Comparison of ENCODE assay signal across 8 mouse cellular contexts in the genomic region with DNA sequence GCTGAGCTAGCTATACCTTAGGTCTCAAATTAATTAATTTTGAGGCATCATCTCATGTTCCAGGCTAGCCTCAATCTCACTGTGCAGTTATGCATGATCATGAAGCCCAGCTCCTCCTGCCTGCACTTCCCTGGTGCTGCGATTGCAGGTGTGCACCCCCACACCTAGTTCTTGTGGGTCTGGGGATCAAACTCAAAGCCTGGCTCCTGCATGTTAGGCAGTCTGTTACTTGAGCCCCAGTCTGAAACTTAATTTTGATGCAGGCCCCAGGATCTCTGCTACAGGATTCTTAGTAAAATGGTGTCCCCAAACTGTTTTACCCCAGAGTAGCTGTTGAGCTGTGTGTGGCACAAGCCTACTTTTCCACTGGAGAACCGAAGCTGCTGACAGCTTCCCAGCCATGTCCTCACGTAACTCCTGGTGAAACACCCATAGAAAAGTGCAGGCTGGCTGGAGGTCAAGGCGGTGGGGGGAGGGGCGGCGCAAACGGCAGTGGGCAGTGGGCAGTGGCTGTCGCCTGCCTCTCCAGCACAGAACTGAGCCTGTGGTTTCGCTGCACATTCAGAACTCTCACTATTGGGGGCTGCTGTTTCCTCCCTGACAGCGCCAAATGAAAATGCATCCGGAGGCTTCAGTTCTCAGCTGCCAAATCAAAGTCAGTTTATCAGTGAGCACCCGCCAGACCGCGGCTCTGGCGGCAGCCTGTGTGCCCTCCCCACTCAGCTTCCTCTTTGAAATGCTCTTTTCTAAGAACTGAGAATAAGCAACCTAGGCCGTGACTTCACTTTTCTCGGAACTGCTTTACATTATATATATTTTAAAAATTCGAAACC. TPM values are rescaled to one million over a fixed set of nuclear protein-coding genes. Genes with fewer than 3 reads are reported as not detected.
DNase-seq lines count a peak whose midpoint lies in the region; ATAC-seq lines count a peak whose summit lies in the region.

No protein-coding gene starts in this region.

- H3K27ac ChIP-seq in forebrain, embryonic 14.5 days (ENCODE audit: low read depth, low read length): no peak overlapping the region
- no peak overlapping the region for H3K27ac ChIP-seq in liver, embryonic 16.5 days (ENCODE audit: low read length)

- no peak overlapping the region for H3K4me3 ChIP-seq in forebrain, embryonic 14.5 days (ENCODE audit: low read depth, low read length)
- peak overlapping the region; percentile 31 for H3K4me3 ChIP-seq in liver, embryonic 16.5 days (ENCODE audit: low read depth, low read length)

- WGBS in forebrain, embryonic 14.5 days: 40% methylated on average over 18 of the region's 18 CpGs
- 5% methylated on average over 18 of the region's 18 CpGs for WGBS in liver, embryonic 16.5 days (ENCODE audit: insufficient replicate concordance)

- ATAC-seq in forebrain, embryonic 14.5 days: peak; percentile 52; the same call in 1 of the 2 replicates
- ATAC-seq in liver, embryonic 16.5 days (ENCODE audit: low read depth): peak; percentile 30; the same call in 1 of the 2 replicates
- no peak for ATAC-seq in cerebellum, adult (ENCODE audit: insufficient number of reproducible peaks, low FRiP score, low TSS enrichment)

- no peaks in the 10 kb centered on the region for H3K4me1 ChIP-seq in forebrain, embryonic 14.5 days (ENCODE audit: control insufficient read depth, insufficient read depth, low read length)
- H3K4me1 ChIP-seq in liver, embryonic 16.5 days (ENCODE audit: control insufficient read depth, low read depth, low read length): peaks cover 8% of the 10 kb centered on the region

- H3K9ac ChIP-seq in forebrain, embryonic 14.5 days (ENCODE audit: low read length): 0 out of 2 replicates have a peak overlapping the region, but pooled peaks have one; percentile 21
- peak overlapping the region; percentile 39; the same call in 1 of the 2 replicates for H3K9ac ChIP-seq in liver, embryonic 16.5 days (ENCODE audit: low read depth, low read length)

- H3K27me3 ChIP-seq in forebrain, embryonic 14.5 days (replicated peaks; ENCODE audit: control insufficient read depth, insufficient read depth, low read length): no peaks in the 10 kb centered on the region
- H3K27me3 ChIP-seq in liver, embryonic 16.5 days (ENCODE audit: control insufficient read depth, insufficient read depth, low read depth, low read length): no peaks in the 10 kb centered on the region

- peak overlapping the region; percentile 28; the same call in 1 of the 2 replicates for H3K4me2 ChIP-seq in forebrain, embryonic 14.5 days (ENCODE audit: low read length)
- H3K4me2 ChIP-seq in liver, embryonic 16.5 days (ENCODE audit: low read depth, low read length): peak overlapping the region; percentile 50

- no peaks in the 10 kb centered on the region for H3K36me3 ChIP-seq in forebrain, embryonic 14.5 days (ENCODE audit: control insufficient read depth, insufficient read depth, low read length)
- H3K36me3 ChIP-seq in liver, embryonic 16.5 days (ENCODE audit: control insufficient read depth, insufficient read depth): no peaks in the 10 kb centered on the region

- H3K9me3 ChIP-seq in forebrain, embryonic 14.5 days (replicated peaks; ENCODE audit: control insufficient read depth, low read length): no peaks in the 10 kb centered on the region
- H3K9me3 ChIP-seq in liver, embryonic 16.5 days (replicated peaks; ENCODE audit: control insufficient read depth, low read length): no peaks in the 10 kb centered on the region

- DNase-seq in A20 (ENCODE audit: low read depth, low spot score): peak; percentile 84
- DNase-seq in NIH3T3 (ENCODE audit: low read depth): peak; percentile 62
- peak; percentile 37 for DNase-seq in forebrain, embryonic 14.5 days (ENCODE audit: low spot score)
- DNase-seq in induced T-regulatory cell, adult 2 months (ENCODE audit: low read depth): peak; percentile 88
- peak; percentile 48 for DNase-seq in neural tube, embryonic 10.5 days (ENCODE audit: extremely low spot score, low spot score)
- peak; percentile 56 for DNase-seq in yolk sac, embryonic 10.5 days (ENCODE audit: low spot score)

RNA-seq across cellular contexts. Expression of a gene that starts 8.8 kb away (rescaled TPM):
- 0.78 and 0.88 TPM in 2 replicates for polyA plus RNA-seq in forebrain, embryonic 14.5 days (2014; fragmentation: Nextera tagmentation; extraction: Ambion mirVana)
- 1.2 and 1.5 TPM in 2 replicates for polyA plus RNA-seq in liver, embryonic 16.5 days (2015; fragmentation: Nextera tagmentation; extraction: Ambion mirVana)

RNA-seq across cellular contexts. Expression of a gene that starts 31.0 kb away (rescaled TPM):
- polyA plus RNA-seq in forebrain, embryonic 14.5 days (2014; fragmentation: Nextera tagmentation; extraction: Ambion mirVana): not detected in 2 replicates
- not detected in 2 replicates for polyA plus RNA-seq in liver, embryonic 16.5 days (2015; fragmentation: Nextera tagmentation; extraction: Ambion mirVana)

RNA-seq across cellular contexts. Expression of a gene that starts 38.1 kb away (rescaled TPM):
- polyA plus RNA-seq in forebrain, embryonic 14.5 days (2014; fragmentation: Nextera tagmentation; extraction: Ambion mirVana): not detected in 2 replicates
- polyA plus RNA-seq in liver, embryonic 16.5 days (2015; fragmentation: Nextera tagmentation; extraction: Ambion mirVana): not detected in 2 replicates

RNA-seq across cellular contexts. Expression of a gene that starts 47.8 kb away (rescaled TPM):
- polyA plus RNA-seq in forebrain, embryonic 14.5 days (2014; fragmentation: Nextera tagmentation; extraction: Ambion mirVana): not detected in 2 replicates
- not detected in 2 replicates for polyA plus RNA-seq in liver, embryonic 16.5 days (2015; fragmentation: Nextera tagmentation; extraction: Ambion mirVana)

RNA-seq across cellular contexts. Expression of a gene that starts 53.0 kb away (rescaled TPM):
- polyA plus RNA-seq in forebrain, embryonic 14.5 days (2014; fragmentation: Nextera tagmentation; extraction: Ambion mirVana): not detected in 2 replicates
- polyA plus RNA-seq in liver, embryonic 16.5 days (2015; fragmentation: Nextera tagmentation; extraction: Ambion mirVana): not detected in 2 replicates

Comparison
In these comparisons a context has a peak if more than half of its experiments do, and no peak if none do; other contexts are left out.
1. DNase-seq: peak in every context shown above with its lines; median percentile 88 in induced T-regulatory cell, adult 2 months; 84 in A20; 62 in NIH3T3; 56 in yolk sac, embryonic 10.5 days; 48 in neural tube, embryonic 10.5 days; 37 in forebrain, embryonic 14.5 days.